Mouse (Mus musculus) left cerebral cortex, adult 11 months (tissue): ENCODE data around the gene Tbx3.
A peak's percentile ranks its signal among the peaks of the same experiment; 100 is the strongest.

Source experiments
- DNase-seq: peaks from one replicate; pipeline ENCODE4 v3.0.0; 2022; ENCODE audit warnings: low spot score

The Tbx3 gene

DNA sequence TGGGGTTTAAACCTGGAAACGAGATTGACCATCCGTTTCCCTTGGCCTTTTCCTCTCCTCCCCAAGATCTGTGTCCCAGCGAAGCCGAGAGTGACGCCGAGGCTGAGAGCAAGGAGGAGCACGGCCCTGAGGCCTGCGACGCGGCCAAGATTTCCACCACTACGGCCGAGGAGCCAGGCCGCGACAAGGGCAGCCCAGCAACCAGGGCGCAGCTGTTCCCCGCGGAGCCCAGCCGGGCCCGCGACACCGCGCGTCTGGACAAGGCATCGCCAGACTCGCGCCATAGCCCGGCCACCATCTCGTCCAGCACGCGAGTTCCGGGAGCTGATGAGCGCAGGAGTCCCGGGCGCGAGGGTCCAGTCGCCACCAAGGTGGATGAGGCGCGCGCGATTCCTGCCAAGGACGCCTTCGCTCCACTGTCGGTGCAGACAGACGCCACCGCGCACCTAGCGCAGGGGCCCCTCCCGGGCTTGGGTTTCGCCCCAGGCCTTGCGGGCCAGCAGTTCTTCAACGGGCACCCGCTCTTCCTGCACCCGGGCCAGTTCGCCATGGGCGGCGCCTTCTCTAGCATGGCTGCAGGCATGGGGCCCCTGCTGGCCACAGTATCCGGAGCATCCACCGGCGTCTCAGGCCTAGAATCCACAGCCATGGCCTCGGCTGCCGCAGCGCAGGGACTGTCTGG is 10.0 kb downstream of the Tbx3 start:
- DNase-seq = no peak

DNA sequence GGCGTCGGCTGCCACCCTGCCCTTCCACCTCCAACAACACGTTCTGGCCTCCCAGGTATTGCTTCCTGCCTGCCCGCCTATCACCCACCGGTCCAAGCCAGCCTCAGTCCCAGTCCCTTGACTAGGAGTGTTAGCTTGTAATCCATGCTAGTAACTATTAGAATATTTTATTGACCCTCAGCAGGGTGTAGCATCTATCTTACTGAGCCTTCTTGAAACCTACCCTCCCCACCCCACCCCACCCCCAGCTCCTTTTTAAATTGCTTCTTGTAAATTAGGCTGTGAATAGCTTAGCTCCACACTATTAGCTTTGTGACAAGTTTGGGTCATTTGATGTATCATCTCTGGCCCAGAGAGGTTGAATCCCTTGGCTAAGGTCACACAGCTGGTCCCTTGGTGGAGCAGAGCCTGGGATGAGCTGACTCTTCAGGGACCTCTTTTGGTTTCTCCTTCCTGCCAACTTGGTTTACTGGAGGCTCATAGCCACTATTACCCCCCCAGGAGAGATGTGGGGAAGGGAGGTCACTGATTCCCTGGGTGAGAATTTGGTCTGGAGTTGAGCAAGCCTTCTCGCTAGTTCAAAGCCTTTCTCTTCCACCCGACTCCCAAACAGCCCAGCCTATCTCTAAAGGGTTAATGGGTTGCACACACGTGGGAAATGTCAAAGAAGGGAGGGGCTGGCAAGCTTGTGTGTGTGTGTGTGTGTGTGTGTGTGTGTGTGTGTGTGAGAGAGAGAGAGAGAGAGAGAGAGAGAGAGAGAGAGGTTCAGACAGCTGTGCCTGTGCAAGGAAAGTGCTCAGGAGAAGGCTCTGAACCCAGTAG is 10.8 kb downstream of the Tbx3 start:
- DNase-seq = no peak

DNA sequence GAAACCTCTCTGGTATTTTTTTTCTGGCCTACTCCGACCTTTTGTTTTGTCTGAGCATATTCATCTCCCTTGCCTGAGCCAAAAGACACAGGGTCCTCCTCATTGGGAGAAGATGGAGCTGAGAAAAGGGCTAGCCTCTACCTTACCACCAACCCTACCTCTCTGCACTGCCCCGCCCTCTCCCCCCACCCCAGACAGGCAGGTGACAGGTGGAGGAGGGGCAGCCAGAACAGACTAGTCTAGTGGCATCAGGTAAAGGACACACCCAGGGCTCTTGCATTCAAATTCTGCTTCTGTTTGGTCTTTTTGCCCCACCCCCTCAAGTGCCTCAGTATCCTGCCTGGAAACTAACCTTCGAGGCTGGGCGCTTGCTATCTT is 11.4 kb downstream of the Tbx3 start:
- DNase-seq = no peak

DNA sequence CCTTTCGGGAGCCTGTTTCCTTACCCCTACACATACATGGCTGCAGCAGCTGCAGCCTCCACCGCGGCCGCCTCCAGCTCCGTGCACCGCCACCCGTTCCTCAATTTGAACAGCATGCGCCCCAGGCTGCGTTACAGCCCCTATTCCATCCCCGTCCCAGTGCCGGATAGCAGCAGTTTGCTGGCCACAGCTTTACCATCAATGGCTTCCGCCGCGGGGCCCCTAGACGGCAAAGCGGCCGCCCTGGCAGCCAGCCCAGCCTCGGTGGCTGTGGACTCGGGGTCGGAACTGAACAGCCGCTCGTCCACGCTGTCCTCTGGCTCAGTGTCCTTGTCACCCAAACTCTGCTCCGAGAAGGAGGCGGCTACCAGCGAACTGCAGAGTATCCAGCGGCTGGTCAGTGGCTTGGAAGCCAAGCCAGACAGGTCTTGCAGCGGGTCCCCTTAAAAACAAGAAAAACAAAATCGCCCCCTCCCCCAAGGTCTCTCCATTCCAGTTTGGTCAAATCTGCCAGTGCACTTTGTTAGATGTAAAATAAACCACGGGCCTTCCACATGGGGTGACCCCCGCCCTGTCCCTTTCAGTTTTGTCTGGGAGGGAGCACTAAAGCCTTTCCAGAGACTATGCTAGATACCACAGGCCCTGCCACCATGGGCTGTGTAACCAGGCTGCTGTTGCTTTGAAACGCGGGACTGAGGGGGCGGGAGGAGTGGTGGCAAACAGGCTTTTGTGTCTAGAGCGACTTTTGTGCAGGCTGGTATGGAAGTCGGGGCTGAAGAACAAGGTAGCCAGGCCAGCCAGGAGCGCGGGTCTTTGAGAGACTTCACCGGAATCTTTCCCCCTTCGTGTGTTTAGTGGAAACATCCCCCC is 12.4 kb downstream of the Tbx3 start:
- DNase-seq = no peak

DNA sequence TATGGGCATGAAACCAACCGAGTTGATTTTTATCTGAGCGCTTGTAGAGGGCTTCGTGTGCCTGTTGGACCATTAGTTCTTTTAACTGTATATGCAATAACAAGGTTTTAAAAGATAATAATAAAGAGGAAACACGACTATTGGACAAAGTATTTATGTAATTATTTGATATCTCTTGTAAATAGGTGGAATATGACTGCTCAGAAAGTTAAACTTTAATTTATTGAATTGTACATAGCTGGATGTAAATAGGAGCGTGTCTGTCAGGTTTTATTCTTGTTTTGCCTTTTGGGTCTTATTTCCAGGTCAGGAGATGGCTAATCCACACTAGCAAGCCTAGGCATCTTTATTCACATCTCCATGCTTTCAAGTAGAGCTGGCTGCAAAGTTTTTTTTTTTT is 13.4 kb downstream of the Tbx3 start:
- no peak for DNase-seq

DNA sequence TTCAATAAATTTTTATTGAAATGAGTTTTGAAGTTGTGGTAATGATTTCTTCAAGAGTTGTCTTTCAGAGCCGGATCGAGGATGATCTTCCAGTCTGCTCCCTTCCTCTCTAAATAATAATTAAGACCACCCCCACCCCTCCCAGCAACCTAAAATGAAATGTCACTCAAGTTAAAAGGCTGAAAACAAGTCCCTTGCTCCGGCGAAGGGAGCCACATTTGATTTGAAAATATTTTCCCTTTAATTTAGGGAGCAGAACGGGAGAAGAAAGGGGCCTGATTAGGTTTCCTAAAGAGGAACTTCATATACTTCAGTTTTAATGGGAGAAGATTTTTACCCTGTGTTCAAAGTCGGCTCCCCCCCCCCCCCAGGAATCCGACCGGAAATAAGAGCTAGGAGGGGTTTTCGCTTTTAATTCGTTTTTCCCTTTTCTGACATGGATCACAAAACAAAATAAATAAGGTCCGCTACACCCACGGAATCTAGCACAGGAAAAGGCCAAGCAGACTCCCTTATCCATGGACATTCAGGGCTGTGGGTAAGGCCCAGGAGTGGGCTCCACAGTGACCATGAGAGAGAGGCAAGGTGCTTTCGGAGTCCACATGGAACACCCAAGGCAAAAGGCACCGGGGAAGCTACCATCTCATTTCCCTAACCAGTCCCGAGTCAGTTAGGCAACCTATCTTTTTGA is 14.4 kb downstream of the Tbx3 start:
- no peak for DNase-seq

DNA sequence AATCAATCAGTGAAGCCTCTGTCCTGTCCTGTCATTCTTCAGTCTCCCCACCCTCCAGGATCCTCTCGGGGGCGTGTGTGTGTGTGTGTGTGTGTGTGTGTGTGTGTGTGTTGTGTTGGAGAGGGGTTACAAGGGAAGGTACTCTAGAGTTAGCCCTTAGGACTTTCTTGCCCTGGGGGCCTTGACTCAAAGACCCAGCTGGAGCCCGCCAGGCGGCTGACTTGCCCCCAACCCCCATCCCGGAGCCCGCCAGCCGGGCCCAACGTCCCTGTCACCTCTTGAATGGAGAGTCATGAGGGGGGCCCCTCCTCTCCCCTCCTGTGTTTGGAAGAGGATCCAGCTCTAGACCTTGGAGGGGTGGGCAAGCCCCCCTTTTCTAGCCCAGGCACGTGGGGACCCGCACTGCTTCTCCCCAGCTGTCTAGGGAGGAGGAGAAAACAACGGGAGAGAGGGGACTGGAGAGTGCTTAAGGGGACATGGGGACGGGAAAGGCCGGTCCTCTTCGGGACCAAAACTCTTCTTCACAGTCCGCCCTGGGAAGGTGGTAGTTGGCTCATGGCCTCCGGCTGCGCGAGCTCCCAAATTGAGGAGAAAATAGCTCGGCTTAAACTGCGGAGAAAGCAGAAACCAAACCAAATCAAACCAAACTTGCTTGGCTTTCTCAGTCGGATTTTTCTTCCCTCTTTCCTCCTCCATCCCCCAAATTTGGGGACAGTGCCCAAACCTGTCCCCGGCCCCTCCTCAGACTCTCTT is 15.2 kb downstream of the Tbx3 start:
- no peak for DNase-seq

DNA sequence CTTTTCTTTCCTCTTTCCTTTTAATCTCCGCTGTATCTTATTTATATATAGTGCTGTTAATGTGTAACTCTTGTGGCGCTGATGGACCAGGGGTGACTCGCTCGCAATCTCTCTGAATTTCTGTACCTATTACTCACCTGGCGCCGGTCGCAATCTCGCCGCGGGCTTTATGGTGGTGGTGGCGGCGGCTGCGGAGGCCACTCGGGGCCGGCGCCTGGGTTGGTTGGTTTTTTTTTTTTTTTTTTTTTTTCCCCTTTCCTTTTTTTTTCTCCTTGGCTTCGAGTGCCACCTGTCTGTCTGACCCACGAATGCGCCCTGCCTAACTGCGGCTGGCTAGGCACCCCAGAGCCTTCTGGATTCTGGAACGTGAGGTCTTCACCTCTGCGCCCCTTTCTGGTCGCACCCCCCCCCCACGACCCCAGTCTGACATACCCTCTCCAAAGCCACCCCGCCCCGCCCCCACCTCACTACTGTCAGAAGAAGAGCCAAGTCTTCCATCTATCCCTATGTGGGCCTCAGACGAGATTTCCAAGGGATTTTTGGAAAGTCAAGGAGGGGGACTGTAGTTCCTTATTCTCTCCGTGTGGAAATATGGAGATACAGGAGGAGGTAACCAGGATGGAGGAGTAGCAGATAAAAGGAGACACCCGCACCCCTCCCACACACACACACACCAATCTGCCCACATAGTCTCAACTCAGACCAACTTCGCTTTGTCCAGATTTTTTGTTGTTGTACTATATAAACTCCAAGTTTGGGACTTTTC is 15.9 kb downstream of the Tbx3 start:
- no peak for DNase-seq

DNA sequence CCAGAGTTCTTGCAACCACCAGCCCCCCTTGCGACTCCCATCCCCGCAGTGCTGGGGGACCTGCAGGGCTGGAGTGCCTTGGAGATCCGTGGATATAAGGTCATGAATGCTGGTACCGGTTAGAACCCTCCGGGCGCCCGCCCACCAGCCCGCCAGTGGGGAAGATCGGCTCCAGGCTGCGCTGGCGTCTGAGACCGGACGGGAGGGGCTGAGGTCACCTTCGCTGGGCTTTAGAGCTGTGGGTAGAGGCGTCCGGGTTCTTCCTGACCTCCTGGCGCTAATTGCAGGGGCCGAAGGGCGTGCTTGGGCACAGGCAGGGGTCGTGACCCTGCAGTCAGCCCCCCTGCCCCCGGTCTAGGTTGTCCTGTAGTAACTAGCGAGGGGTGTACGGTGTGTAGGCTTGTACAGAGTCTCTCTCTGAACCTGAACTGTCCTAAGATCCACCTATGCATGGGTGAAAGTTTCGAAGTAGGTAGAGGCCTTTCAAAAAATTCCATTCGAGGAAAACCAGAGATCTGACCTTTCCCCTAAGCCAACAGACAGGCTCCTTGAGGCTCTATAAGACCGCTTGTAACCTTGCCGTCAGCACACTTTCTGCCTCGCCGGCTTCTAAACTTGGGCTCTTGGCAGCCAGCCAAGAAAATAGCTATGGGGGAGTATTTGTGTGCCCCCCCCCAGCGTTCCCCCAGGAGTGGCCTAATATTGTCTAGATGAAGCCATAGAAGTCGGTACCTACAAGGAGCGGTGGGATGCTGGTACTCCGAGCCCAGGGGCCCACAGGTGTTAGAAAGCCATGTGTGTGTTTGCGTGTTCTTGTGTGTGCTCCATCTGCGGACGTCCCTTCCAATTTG is 16.8 kb downstream of the Tbx3 start:
- no peak for DNase-seq

DNA sequence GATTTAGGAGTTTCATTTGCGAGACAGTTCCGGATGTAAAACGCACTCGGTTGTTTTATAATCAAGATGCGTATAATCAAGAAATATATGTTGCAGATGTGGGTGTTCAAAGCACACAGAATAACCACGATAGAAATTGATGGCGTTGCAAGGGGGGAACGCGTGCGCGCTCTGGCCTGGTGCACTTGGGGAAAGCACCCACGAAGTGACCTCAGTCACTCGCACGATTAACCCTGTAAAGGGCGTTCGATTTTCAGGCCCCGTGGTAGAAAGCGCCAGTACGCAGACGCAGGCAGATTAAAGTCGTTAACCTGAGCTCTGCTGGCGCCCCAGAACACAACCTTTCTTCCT is 17.4 kb downstream of the Tbx3 start:
- no peak for DNase-seq

DNA sequence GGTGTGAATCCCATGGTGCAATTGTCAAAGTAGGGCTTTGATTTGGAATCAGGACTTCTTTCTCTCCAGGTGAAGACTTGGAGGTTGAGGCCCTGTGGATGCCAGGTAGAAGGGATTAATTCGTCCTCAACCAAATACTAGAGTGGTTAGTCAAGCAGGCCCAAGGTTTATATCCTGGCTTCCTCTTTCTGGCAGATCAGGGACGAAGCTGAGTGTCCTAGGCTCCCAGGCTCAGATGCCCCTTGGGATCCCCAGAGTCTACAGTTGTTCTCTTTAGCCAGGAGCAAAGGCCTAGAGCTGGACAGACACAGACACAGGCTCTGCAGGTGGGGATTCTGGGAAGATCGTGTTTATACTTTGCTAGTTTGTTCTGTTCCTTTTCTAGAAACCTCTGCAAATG is 17.8 kb downstream of the Tbx3 start:
- DNase-seq = no peak

DNA sequence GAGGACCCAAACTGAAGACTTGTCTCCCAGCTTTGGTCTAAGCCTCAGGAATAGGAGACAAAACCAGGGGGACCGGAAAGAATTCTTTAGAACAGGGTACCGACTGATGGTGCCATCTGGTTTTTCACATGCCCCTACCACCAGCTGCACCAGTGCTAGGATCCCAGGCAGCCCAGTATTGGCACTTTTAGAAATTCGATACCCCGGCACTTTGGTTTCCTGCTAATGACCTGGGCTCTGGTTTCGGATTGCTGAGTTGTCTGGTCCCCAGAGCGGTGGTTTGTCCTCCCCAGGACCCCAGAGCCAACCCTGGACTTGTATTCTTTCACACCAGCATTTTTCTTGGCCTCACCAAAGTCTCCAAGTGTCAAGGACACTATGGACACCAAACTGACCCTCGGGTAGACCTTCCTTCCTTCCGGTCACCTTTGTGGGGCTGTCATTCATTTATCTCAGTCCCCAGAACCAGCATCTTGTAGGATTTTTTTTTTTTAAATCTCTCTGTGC is 18.5 kb downstream of the Tbx3 start:
- no peak for DNase-seq

DNA sequence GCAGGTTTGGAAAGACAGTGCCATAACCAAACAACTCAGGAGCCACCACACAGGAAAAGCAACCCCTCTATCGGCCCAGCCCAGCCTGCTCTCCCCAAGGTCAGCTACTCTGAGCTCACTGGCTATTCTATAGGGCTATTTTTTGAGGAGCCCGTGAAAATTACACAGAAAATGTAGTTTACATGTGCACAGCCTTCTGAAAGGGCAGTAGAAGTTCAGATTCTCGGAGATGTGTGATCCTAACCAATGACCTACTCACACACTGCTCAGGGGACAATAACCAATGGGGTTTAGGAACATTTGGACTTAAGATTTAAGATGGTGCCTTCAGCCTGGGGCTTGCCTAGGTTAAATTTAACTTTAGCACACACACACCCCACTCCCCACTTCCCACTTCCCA is 19.0 kb downstream of the Tbx3 start:
- DNase-seq = no peak

DNA sequence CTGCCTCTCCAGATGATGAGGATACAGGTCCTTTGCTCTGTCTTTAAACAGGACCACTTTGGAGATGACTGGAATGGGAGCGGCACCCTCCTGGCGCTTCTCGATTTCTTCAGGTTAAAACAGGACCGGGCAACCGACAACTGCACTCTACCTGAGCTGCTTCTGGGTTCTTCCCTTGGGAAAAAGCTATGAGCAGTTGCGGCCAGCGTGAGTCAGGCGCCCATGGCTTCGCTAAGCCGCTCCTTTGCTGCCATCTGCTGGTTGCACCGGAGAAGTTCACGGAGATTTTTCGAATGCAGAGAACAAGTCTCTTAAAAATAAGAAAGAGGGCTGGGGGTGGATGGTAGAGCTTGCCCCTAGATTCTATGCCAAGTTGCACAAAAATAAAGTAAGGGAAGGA is 20.6 kb downstream of the Tbx3 start:
- DNase-seq = peak; percentile 43

DNA sequence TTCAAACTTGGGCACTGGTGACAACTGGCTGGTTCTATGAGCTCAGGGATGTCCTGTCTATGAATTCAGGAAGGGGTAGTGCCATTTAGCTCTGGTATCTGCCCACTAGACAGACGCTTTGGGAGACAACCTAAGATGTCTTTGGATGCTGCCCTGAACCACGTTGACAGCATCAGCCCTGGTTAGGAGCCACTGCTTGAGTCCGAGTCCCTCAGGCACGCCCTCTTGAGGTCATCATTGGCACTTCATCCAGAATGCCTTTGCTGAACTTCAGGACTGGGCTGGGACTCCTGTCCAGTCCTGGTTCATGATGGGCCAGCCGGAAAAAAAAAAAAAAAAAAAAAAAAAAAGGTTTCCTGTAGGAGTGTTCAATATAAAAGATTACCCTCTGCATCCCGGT is 22.0 kb downstream of the Tbx3 start:
- DNase-seq = no peak

DNA sequence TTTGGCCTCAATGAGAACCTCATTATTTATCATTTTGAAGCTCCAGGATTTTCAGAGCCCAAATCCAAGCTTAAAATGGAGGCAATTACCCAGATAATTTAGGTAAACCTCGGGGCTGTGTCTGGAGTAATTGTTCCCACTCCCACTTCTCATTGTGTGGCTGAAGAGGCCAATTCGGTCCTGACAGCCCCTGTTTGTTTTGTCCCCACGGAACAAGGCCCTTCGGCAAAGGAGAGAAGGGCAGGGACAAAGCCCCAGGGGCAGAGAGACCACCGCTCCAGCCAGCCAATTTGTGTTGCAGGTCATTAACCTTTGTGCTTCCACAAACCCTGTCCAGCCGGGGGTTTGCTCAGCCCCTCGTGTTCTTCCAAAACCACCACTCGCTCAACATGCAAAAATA is 24.4 kb downstream of the Tbx3 start:
- no peak for DNase-seq

DNA sequence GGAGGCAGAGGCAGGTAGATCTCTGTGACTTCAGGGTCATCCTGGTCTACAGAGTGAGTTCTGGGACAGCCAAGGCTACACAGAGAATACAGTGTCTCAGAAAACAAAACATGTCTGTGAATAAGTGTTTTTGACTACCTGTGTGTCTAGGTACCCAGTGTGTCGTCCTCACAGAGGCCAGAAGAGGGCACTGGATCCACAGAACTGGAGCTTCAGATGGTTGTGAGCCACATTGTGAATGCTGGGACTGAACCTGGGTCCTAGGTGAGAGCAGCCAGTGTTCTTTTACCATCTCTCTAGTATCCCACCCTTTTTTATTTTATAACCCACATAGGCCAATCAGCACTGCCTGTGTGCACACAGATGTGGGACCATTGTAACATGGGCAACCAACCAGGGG is 32.6 kb downstream of the Tbx3 start:
- DNase-seq = no peak

DNA sequence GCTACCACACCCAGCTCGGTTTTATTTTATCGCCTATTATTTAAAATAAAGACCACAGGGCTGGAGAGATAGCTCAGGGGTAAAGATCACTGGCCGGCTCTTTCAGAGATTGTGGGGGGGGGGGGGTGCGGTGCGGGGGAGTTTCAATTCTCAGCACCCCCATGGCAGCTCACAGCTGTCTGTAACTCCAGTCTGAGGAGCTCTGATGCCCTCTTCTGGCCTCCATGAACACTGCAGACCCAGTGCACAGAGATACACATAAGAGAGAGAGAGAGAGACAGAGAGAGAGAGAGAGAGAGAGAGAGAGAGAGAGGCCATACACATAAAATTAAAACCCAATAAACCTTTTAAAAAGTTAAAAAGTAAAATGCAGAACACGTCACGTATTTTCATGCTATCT is 34.4 kb downstream of the Tbx3 start:
- DNase-seq = no peak

DNA sequence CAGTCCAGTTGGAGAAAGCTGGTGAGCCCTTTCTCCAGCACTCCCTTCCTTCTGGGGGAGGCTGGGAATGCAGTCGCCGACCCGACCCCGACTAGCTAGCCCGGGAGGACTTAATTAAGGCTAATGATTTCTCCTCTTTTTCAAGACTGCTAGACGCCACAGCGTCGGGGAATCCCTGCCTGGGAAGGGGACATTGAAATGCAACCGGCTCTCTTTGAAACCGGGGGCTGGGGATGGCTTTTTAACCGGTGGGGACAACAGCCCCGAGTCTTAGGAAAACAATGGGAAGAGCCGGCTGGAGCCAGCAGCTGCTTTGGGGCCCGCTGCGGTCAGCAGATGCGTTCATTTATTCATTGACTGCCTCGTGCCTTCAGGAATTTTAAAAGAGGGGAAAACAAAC is 36.0 kb downstream of the Tbx3 start:
- DNase-seq = no peak
